17 mouse cellular contexts compared by ENCODE assay signal in the genomic region with DNA sequence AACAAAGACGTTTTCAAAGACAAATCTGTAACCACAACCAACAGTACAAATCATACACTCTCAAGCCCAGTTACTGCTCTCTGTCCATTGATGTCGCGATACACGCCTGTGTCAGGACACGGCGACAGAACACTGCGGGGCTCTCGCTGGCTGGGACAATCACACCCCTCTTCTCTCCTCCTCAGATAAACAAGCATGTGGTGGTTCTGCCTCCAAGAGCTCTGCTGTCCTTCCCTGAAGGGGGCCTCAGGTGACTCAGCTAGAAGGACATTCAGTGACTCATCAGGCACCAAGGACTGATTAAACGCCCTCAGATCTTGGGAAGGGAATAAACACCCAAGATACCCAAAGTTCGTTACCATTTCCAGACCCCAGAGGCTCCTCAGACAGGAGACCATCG.
"Had no signal": no experiment of that assay in that cellular context is flagged by ENCODE, and none has a peak within 500 bp of the region (broad histone marks: within the 10 kb centered on the region; RNA-seq: fewer than 3 reads in every experiment).

No protein-coding gene starts in this region.

- H3K36me3 ChIP-seq: limb, embryonic 12.5 days; liver, embryonic 13.5 days; lung, embryonic 15.5 days; neural tube, embryonic 12.5 days had no signal

- DNase-seq: kidney, adult 8-10 months; kidney, postnatal 25 days; layer of hippocampus, adult 9-11 months; layer of hippocampus, postnatal 36 days; liver; liver, embryonic 13.5 days; liver, postnatal 0 days; lung, postnatal 14 days; midbrain, embryonic 14.5 days; right cerebral cortex, postnatal 14 days; thymus, postnatal 36 days had no signal

- H3K27me3 ChIP-seq: liver, embryonic 13.5 days; lung, embryonic 15.5 days; neural tube, embryonic 12.5 days had no signal

- H3K27ac ChIP-seq: limb, embryonic 12.5 days; liver, embryonic 13.5 days; lung, embryonic 15.5 days; macrophage; neural tube, embryonic 12.5 days had no signal

- ATAC-seq: liver, postnatal 0 days had no signal

- H3K4me2 ChIP-seq: limb, embryonic 12.5 days; liver, embryonic 13.5 days; lung, embryonic 15.5 days; neural tube, embryonic 12.5 days had no signal

- H3K4me3 ChIP-seq: limb, embryonic 12.5 days; liver, embryonic 13.5 days; lung, embryonic 15.5 days; megakaryocyte, embryonic 14.5 days; myocyte; neural tube, embryonic 12.5 days had no signal

- H3K9me3 ChIP-seq: liver, embryonic 13.5 days; lung, embryonic 15.5 days; neural tube, embryonic 12.5 days had no signal

- H3K4me1 ChIP-seq: limb, embryonic 12.5 days; liver, embryonic 13.5 days; lung, embryonic 15.5 days; megakaryocyte, embryonic 14.5 days; neural tube, embryonic 12.5 days had no signal

- H3K9ac ChIP-seq: limb, embryonic 12.5 days; liver, embryonic 13.5 days; liver, postnatal 0 days; lung, embryonic 15.5 days; neural tube, embryonic 12.5 days had no signal
